Mouse (Mus musculus): ENCODE data around the gene Fhdc1. TPM values are rescaled to one million over a fixed set of nuclear protein-coding genes. Genes with fewer than 3 reads are reported as not detected.

The Fhdc1 gene
- total RNA-seq, 1 experiment: 1.2 TPM

DNA sequence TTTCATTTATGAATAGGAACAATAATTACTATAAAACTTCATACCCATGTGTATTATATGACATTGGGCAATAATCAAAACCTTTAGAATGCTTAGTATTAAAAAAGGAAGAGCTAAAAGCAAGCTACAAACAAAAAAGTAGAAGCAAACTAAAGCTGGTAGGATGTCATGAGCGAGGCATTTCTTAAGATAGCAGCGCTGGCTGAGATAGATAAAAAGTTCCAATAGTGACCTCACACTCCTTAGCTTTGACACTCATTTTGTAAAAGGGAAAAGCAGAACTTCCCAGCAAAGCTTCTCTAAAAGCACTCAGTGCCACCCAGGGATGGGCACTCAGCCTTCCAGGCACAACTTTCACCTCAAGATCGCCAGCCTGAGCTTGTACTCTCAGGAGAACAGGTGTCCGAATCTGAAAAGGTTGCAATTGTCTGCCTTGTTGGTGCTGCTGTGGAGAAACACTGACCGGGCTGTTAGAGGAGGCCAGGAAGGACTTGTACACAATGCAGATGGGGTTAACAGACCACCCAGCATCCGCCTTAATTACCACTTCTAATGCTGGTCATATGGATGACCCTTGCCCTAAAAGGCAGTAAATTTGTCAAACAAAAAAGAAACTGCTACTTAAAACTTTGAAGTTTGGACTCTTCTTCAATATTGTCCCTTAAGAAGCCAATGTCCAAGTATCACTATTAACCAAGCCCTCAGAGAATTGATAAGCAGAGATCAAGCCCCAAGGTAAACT is 32.7 kb upstream of the Fhdc1 start:
- in situ Hi-C loops (cut with MboI; ENCODE audit: low sequenced_read_pairs in 2 of 2, unreplicated experiment in 2 of 2): no loop called here
- Histone ChIP-seq H3K36me3 (ENCODE audit: control insufficient read depth, insufficient read depth, low read length, poor library complexity, severe bottlenecking) (no peaks in the 10 kb centered on the region), H3K9ac (ENCODE audit: insufficient read depth, low read depth, low read length, poor library complexity, severe bottlenecking) (no peak overlapping the region), H3K9me3 (ENCODE audit: control insufficient read depth, insufficient read depth, low read depth, low read length) (no peaks in the 10 kb centered on the region), H3K27ac (ENCODE audit: insufficient read depth, low read depth, low read length, poor library complexity, severe bottlenecking) (no peak overlapping the region), H3K4me1 (ENCODE audit: control insufficient read depth in 2 of 2, insufficient read depth in 2 of 2, low read length in 2 of 2, poor library complexity in 1 of 2) (no peaks in the 10 kb centered on the region), H3K4me3 (ENCODE audit: insufficient read depth in 1 of 2, low read depth in 1 of 2, low read length in 2 of 2, poor library complexity in 1 of 2, severe bottlenecking in 1 of 2) (no peak overlapping the region)
- TF ChIP-seq MAFK (IDR thresholded peaks at IDR 0.05; ENCODE audit: insufficient read depth, low read depth, low read length) (no peak), HCFC1 (IDR thresholded peaks at IDR 0.05; ENCODE audit: borderline replicate concordance, insufficient read depth, low read length) (no peak), ZC3H11A (IDR thresholded peaks at IDR 0.05; ENCODE audit: borderline replicate concordance, low read depth, low read length) (no peak), ZNF384 (IDR thresholded peaks at IDR 0.05; ENCODE audit: low read depth, low read length) (no peak), CHD2 (IDR thresholded peaks at IDR 0.05; ENCODE audit: low read depth, low read length) (no peak)
- no peak for DNase-seq (ENCODE audit: low read depth, low spot score)

DNA sequence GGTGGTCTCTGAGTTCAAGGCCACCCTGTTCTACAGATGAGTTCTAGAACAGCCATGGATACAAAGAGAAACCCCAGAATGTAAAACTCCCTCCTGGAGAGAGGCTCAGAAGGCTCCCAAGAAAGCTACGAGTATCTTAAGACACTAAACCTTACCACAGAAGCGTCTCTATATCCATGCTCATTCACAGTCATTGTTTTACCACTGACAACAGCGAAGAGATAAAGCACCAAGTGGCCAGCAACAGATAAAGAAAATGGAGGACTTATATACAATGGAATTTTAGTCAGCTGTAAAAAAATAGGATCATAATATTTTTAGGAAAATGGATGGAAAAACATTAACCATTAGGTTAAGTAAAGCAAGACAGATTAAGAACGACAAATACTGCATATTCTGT is 25.0 kb upstream of the Fhdc1 start:
- in situ Hi-C loops (cut with MboI; ENCODE audit: low sequenced_read_pairs in 2 of 2, unreplicated experiment in 2 of 2): no loop called here
- 0 out of 2 replicates have a peak, but pooled peaks cover 1% of the 10 kb centered on the region for H3K36me3 ChIP-seq (ENCODE audit: control insufficient read depth, insufficient read depth, low read length, poor library complexity, severe bottlenecking)

DNA sequence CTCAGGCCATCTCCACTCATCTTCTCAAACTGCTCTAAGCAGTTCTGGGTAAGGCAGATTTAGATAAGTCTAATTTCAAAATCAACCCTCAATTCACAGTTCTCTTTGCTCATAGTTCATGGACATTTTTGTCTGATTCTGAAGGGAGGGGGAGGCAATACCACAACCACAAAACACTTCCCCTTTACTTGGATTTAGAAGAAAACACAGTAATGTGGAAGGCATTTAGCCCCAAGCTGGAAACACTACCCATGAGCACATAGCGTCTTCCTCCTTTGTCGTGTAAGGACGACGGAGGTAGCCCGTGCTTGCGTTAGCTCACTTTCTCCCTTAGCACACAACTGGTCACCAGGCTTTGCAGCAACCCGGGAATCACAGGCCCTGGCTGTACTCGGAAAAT is 24.1 kb upstream of the Fhdc1 start:
- Histone ChIP-seq H3K9ac (ENCODE audit: insufficient read depth, low read depth, low read length, poor library complexity, severe bottlenecking) (no peak overlapping the region), H3K4me3 (ENCODE audit: insufficient read depth in 1 of 2, low read depth in 1 of 2, low read length in 2 of 2, poor library complexity in 1 of 2, severe bottlenecking in 1 of 2) (no peak overlapping the region), H3K9me3 (ENCODE audit: control insufficient read depth, insufficient read depth, low read depth, low read length) (no peaks in the 10 kb centered on the region), H3K27ac (ENCODE audit: insufficient read depth, low read depth, low read length, poor library complexity, severe bottlenecking) (no peak overlapping the region), H3K4me1 (ENCODE audit: control insufficient read depth in 2 of 2, insufficient read depth in 2 of 2, low read length in 2 of 2, poor library complexity in 1 of 2) (peaks cover 0 to 3% of the 10 kb centered on the region in 2 experiments; a peak in 1 of 4 replicates), H3K36me3 (ENCODE audit: control insufficient read depth, insufficient read depth, low read length, poor library complexity, severe bottlenecking) (0 out of 2 replicates have a peak, but pooled peaks cover 1% of the 10 kb centered on the region)
- in situ Hi-C loops (cut with MboI; ENCODE audit: low sequenced_read_pairs in 2 of 2, unreplicated experiment in 2 of 2): no loop called here
- no peak for DNase-seq (ENCODE audit: low read depth, low spot score)
- TF ChIP-seq ZC3H11A (IDR thresholded peaks at IDR 0.05; ENCODE audit: borderline replicate concordance, low read depth, low read length) (no peak), MAFK (IDR thresholded peaks at IDR 0.05; ENCODE audit: insufficient read depth, low read depth, low read length) (no peak), CHD2 (IDR thresholded peaks at IDR 0.05; ENCODE audit: low read depth, low read length) (no peak), HCFC1 (IDR thresholded peaks at IDR 0.05; ENCODE audit: borderline replicate concordance, insufficient read depth, low read length) (no peak), ZNF384 (IDR thresholded peaks at IDR 0.05; ENCODE audit: low read depth, low read length) (no peak)

More for the DNA sequence above, 25.0 kb upstream of the Fhdc1 start:
- TF ChIP-seq CHD2 (IDR thresholded peaks at IDR 0.05; ENCODE audit: low read depth, low read length): no peak
- no peak for TF ChIP-seq HCFC1 (IDR thresholded peaks at IDR 0.05; ENCODE audit: borderline replicate concordance, insufficient read depth, low read length)
- no peak for TF ChIP-seq MAFK (IDR thresholded peaks at IDR 0.05; ENCODE audit: insufficient read depth, low read depth, low read length)
- no peak for TF ChIP-seq ZC3H11A (IDR thresholded peaks at IDR 0.05; ENCODE audit: borderline replicate concordance, low read depth, low read length)
- TF ChIP-seq ZNF384 (IDR thresholded peaks at IDR 0.05; ENCODE audit: low read depth, low read length): no peak
- no peak overlapping the region for H3K9ac ChIP-seq (ENCODE audit: insufficient read depth, low read depth, low read length, poor library complexity, severe bottlenecking)
- no peak for DNase-seq (ENCODE audit: low read depth, low spot score)
- H3K4me1 ChIP-seq (ENCODE audit: control insufficient read depth in 2 of 2, insufficient read depth in 2 of 2, low read length in 2 of 2, poor library complexity in 1 of 2): peaks cover 0 to 3% of the 10 kb centered on the region in 2 experiments; a peak in 1 of 4 replicates
- no peak overlapping the region for H3K27ac ChIP-seq (ENCODE audit: insufficient read depth, low read depth, low read length, poor library complexity, severe bottlenecking)
- H3K4me3 ChIP-seq (ENCODE audit: insufficient read depth in 1 of 2, low read depth in 1 of 2, low read length in 2 of 2, poor library complexity in 1 of 2, severe bottlenecking in 1 of 2): no peak overlapping the region
- no peaks in the 10 kb centered on the region for H3K9me3 ChIP-seq (ENCODE audit: control insufficient read depth, insufficient read depth, low read depth, low read length)

DNA sequence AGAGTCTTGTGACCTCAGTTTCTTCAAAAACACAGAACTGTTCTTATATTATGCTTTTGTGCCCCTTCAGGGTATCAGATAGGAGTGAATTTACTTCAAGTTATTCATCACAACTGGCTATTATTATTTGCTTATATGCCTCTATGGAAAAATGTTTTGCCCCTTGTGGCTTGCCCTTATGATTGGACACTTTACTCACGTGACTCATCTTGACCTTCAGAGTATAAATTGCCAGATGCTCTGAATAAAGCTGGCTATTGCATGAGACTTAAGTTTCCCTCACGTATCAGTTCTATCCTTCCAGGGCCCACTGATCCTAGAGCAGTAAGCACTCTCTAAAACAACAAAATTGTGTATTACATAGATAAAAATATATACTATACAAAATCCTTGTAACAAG is 21.9 kb upstream of the Fhdc1 start:
- no peak overlapping the region for H3K9ac ChIP-seq (ENCODE audit: insufficient read depth, low read depth, low read length, poor library complexity, severe bottlenecking)
- H3K4me1 ChIP-seq (ENCODE audit: control insufficient read depth in 2 of 2, insufficient read depth in 2 of 2, low read length in 2 of 2, poor library complexity in 1 of 2): peaks cover 0 to 2% of the 10 kb centered on the region in 2 experiments; a peak in 1 of 4 replicates
- H3K4me3 ChIP-seq (ENCODE audit: insufficient read depth in 1 of 2, low read depth in 1 of 2, low read length in 2 of 2, poor library complexity in 1 of 2, severe bottlenecking in 1 of 2): no peak overlapping the region
- no peak for DNase-seq (ENCODE audit: low read depth, low spot score)
- in situ Hi-C loops (cut with MboI; ENCODE audit: low sequenced_read_pairs in 2 of 2, unreplicated experiment in 2 of 2): no loop called here
- H3K9me3 ChIP-seq (ENCODE audit: control insufficient read depth, insufficient read depth, low read depth, low read length): no peaks in the 10 kb centered on the region
- peaks cover 3% of the 10 kb centered on the region; the same call in 1 of the 2 replicates for H3K36me3 ChIP-seq (ENCODE audit: control insufficient read depth, insufficient read depth, low read length, poor library complexity, severe bottlenecking)
- H3K27ac ChIP-seq (ENCODE audit: insufficient read depth, low read depth, low read length, poor library complexity, severe bottlenecking): no peak overlapping the region
- TF ChIP-seq ZC3H11A (IDR thresholded peaks at IDR 0.05; ENCODE audit: borderline replicate concordance, low read depth, low read length) (no peak), HCFC1 (IDR thresholded peaks at IDR 0.05; ENCODE audit: borderline replicate concordance, insufficient read depth, low read length) (no peak), ZNF384 (IDR thresholded peaks at IDR 0.05; ENCODE audit: low read depth, low read length) (no peak), MAFK (IDR thresholded peaks at IDR 0.05; ENCODE audit: insufficient read depth, low read depth, low read length) (no peak), CHD2 (IDR thresholded peaks at IDR 0.05; ENCODE audit: low read depth, low read length) (no peak)
